Mouse (Mus musculus) forebrain, embryonic 11.5 days (tissue): ENCODE data around the gene Higd1a. TPM values are rescaled to one million over a fixed set of nuclear protein-coding genes. Genes with fewer than 3 reads are reported as not detected.

ENCODE experiments used
- ATAC-seq: fragments of 200-750 bp; cut with Nextera tagmentation; replicated peaks from 2 replicates; pipeline ENCODE4 v1.8.0; 2017; ENCODE audit warnings: moderate TSS enrichment; ENCODE audit not compliant: low FRiP score
- DNase-seq: peaks from one replicate; pipeline ENCODE4 v3.0.0-alpha.2; 2017; ENCODE audit warnings: low spot score
- H3K27ac ChIP-seq: fragments of 300-500 bp; sonication (generic); 2 replicates; pipeline ENCODE4 v1.5.1; 2014; ENCODE audit warnings: low read depth, low read length
- H3K27me3 ChIP-seq: fragments of 300-500 bp; sonication (generic); 2 replicates; pipeline ENCODE4 v1.6.1; 2014; ENCODE audit warnings: mild to moderate bottlenecking, low read length, mixed read lengths; ENCODE audit not compliant: control insufficient read depth, insufficient read depth
- H3K36me3 ChIP-seq: fragments of 300-500 bp; sonication (generic); 2 replicates; pipeline ENCODE4 v1.6.1; 2014; ENCODE audit warnings: mild to moderate bottlenecking, low read length, moderate library complexity, mixed read lengths; ENCODE audit not compliant: control insufficient read depth, insufficient read depth
- H3K4me1 ChIP-seq: fragments of 300-500 bp; sonication (generic); replicated peaks from 2 replicates; pipeline ENCODE4 v1.6.1; 2014; ENCODE audit warnings: low read length, mixed read lengths; ENCODE audit not compliant: control insufficient read depth, insufficient read depth
- H3K4me2 ChIP-seq: fragments of 300-500 bp; sonication (generic); 2 replicates; pipeline ENCODE4 v1.6.1; 2014; ENCODE audit warnings: low read depth, mild to moderate bottlenecking, low read length, moderate library complexity, mixed read lengths; ENCODE audit not compliant: severe bottlenecking
- H3K4me3 ChIP-seq: fragments of 300-500 bp; sonication (generic); 2 replicates; pipeline ENCODE4 v1.5.1; 2014; ENCODE audit warnings: low read depth, low read length
- H3K9ac ChIP-seq: fragments of 300-500 bp; sonication (generic); 2 replicates; pipeline ENCODE4 v1.6.1; 2014; ENCODE audit warnings: low read length
- H3K9me3 ChIP-seq: fragments of 300-500 bp; sonication (generic); 2 replicates; pipeline ENCODE4 v1.6.1; 2016; ENCODE audit warnings: low read length, mixed read lengths; ENCODE audit not compliant: control insufficient read depth
- WGBS: fragments of 180-500 bp; shearing (Covaris S2); extraction: QIAGEN DNeasy Blood & Tissue Kit; methylation state at CpG from one replicate; pipeline ENCODE4 v1.1.7; 2014; 5-methylcytosine and 5-hydroxymethylcytosine counted together
- polyA plus RNA-seq: library from polyadenylated mRNA; unstranded; fragments of >200 nt; fragmentation: Nextera tagmentation; extraction: Ambion mirVana; gene quantifications from 2 replicates; pipeline ENCODE4 v1.2.1, GENCODE M21; 2014

The Higd1a gene
- polyA plus RNA-seq, 1 experiment from 2014 or later, result 184 TPM

GRCm38 (mm10) chr9:121808511-121808910, 49.7 kb downstream of the Higd1a start:
- Histone ChIP-seq H3K4me3 (no peak overlapping the region), H3K36me3 (no peaks in the 10 kb centered on the region), H3K9ac (no peak overlapping the region), H3K27ac (no peak overlapping the region), H3K4me2 (no peak overlapping the region), H3K4me1 (peaks cover 13% of the 10 kb centered on the region), H3K9me3 (no peaks in the 10 kb centered on the region), H3K27me3 (no peaks in the 10 kb centered on the region)
- 40% methylated on average over 3 of the region's 3 CpGs for WGBS
- DNase-seq (no peak), ATAC-seq (no peak)

- no peak for ATAC-seq
- 66% methylated on average over 7 of the region's 7 CpGs for WGBS
- Histone ChIP-seq H3K27me3 (no peaks in the 10 kb centered on the region), H3K4me1 (peaks cover 13% of the 10 kb centered on the region), H3K4me2 (no peak overlapping the region), H3K36me3 (no peaks in the 10 kb centered on the region), H3K9me3 (no peaks in the 10 kb centered on the region), H3K9ac (no peak overlapping the region), H3K27ac (no peak overlapping the region), H3K4me3 (no peak overlapping the region)
- DNase-seq, result no peak
Observed at GRCm38 (mm10) chr9:121807947-121808346, 50.2 kb downstream of the Higd1a start.

GRCm38 (mm10) chr9:121807546-121807945, 50.6 kb downstream of the Higd1a start:
- H3K4me1 ChIP-seq, result peaks cover 13% of the 10 kb centered on the region

GRCm38 (mm10) chr9:121802747-121803146, 55.4 kb downstream of the Higd1a start:
- ATAC-seq (no peak), DNase-seq (no peak)
- 80% methylated on average over 7 of the region's 7 CpGs for WGBS
- Histone ChIP-seq H3K4me1 (0 out of 2 replicates have a peak, but pooled peaks cover 4% of the 10 kb centered on the region), H3K9me3 (no peaks in the 10 kb centered on the region), H3K36me3 (no peaks in the 10 kb centered on the region), H3K4me3 (no peak overlapping the region), H3K27ac (no peak overlapping the region), H3K9ac (no peak overlapping the region), H3K4me2 (no peak overlapping the region), H3K27me3 (no peaks in the 10 kb centered on the region)

More at GRCm38 (mm10) chr9:121807546-121807945, 50.6 kb downstream of the Higd1a start:
- no peaks in the 10 kb centered on the region for H3K36me3 ChIP-seq
- no peak overlapping the region for H3K9ac ChIP-seq
- H3K27ac ChIP-seq, result no peak overlapping the region
- 40% methylated on average over 1 of the region's 1 CpGs for WGBS
- no peaks in the 10 kb centered on the region for H3K27me3 ChIP-seq
- DNase-seq (no peak), ATAC-seq (no peak)
- no peak overlapping the region for H3K4me2 ChIP-seq
- no peak overlapping the region for H3K4me3 ChIP-seq
- H3K9me3 ChIP-seq, result no peaks in the 10 kb centered on the region

GRCm38 (mm10) chr9:121798887-121799520, 59.2 kb downstream of the Higd1a start:
- no peaks in the 10 kb centered on the region for H3K36me3 ChIP-seq
- no peaks in the 10 kb centered on the region for H3K9me3 ChIP-seq
- 0 out of 2 replicates have a peak, but pooled peaks cover 5% of the 10 kb centered on the region for H3K4me1 ChIP-seq
- no peaks in the 10 kb centered on the region for H3K27me3 ChIP-seq
- H3K27ac ChIP-seq, result no peak overlapping the region
- no peak overlapping the region for H3K4me3 ChIP-seq
- no peak overlapping the region for H3K4me2 ChIP-seq
- 42% methylated on average over 6 of the region's 6 CpGs for WGBS
- no peak overlapping the region for H3K9ac ChIP-seq
- DNase-seq, result no peak
- no peak for ATAC-seq

Other genes with a start within 250 kb of the Higd1a start
- not detected in 2 replicates for gene Lyzl4, start 216.3 kb downstream of the Higd1a start, polyA plus RNA-seq
- 0.59 and 0.76 TPM in 2 replicates for gene Vipr1, start 215.6 kb downstream of the Higd1a start, polyA plus RNA-seq
- 17.5 and 19.6 TPM in 2 replicates for gene Sec22c, start 152.9 kb downstream of the Higd1a start, polyA plus RNA-seq
- 90.3 and 94.3 TPM in 2 replicates for gene Ss18l2, start 148.0 kb downstream of the Higd1a start, polyA plus RNA-seq
- gene Nktr, start 139.2 kb downstream of the Higd1a start, polyA plus RNA-seq, result 61.6 and 67.5 TPM in 2 replicates
- 9.4 and 12.0 TPM in 2 replicates for gene Zfp651, start 99.0 kb downstream of the Higd1a start, polyA plus RNA-seq
- gene Klhl40, start 80.8 kb downstream of the Higd1a start, polyA plus RNA-seq, result 0.08 and 0.11 TPM in 2 replicates
- gene Hhatl, start 65.9 kb downstream of the Higd1a start, polyA plus RNA-seq, result 0.11 TPM in 1 of 2 replicates, not detected in the other
- 2.6 and 2.7 TPM in 2 replicates for gene Ccdc13, start 18.9 kb downstream of the Higd1a start, polyA plus RNA-seq
- gene Ackr2, start 40.0 kb upstream of the Higd1a start, polyA plus RNA-seq, result 0.97 and 1.4 TPM in 2 replicates
- not detected in 2 replicates for gene Cyp8b1, start 57.9 kb upstream of the Higd1a start, polyA plus RNA-seq
- gene Fam198a, start 92.6 kb upstream of the Higd1a start, polyA plus RNA-seq, result 0.31 and 0.40 TPM in 2 replicates
- gene Pomgnt2, start 138.7 kb upstream of the Higd1a start, polyA plus RNA-seq, result 12.9 and 14.6 TPM in 2 replicates